Mouse (Mus musculus) layer of hippocampus, postnatal 36 days (tissue): Measurements from ENCODE around the gene Kcnn1. TPM values are rescaled to one million over a fixed set of nuclear protein-coding genes. Genes with fewer than 3 reads are reported as not detected.

Source experiments
- DNase-seq, 2 experiments: peaks; one replicate each; pipeline ENCODE4 v3.0.0; 2022
- total RNA-seq, 2 experiments: library from RNA; stranded (reverse); gene quantifications; 2 replicates each; pipeline ENCODE4 v1.2.3; 2021

The Kcnn1 gene
- total RNA-seq, 2 experiments from 2014 or later: 16.9 to 17.7 TPM

- DNase-seq: no peak
Observed at GRCm38 (mm10) chr8:70892896-70893655, 30.0 kb upstream of the Kcnn1 start.

GRCm38 (mm10) chr8:70892022-70892895 is 29.2 kb upstream of the Kcnn1 start, which contains the start of gene Slc5a5:
Gene Slc5a5, minus strand, starts transcription at chr8:70892757.
- no peak for DNase-seq

GRCm38 (mm10) chr8:70891356-70891755 is 28.3 kb upstream of the Kcnn1 start:
- DNase-seq: no peak

GRCm38 (mm10) chr8:70890656-70891055 is 27.6 kb upstream of the Kcnn1 start:
- DNase-seq: no peak

- no peak for DNase-seq
Observed at GRCm38 (mm10) chr8:70887669-70888068, 24.6 kb upstream of the Kcnn1 start.

- no peak for DNase-seq
Observed at GRCm38 (mm10) chr8:70885612-70886011, 22.6 kb upstream of the Kcnn1 start.

- DNase-seq: no peak
Observed at GRCm38 (mm10) chr8:70884683-70885082, 21.6 kb upstream of the Kcnn1 start.

- DNase-seq: no peak
Observed at GRCm38 (mm10) chr8:70884186-70884585, 21.1 kb upstream of the Kcnn1 start.

GRCm38 (mm10) chr8:70880546-70880945 is 17.5 kb upstream of the Kcnn1 start:
- DNase-seq: no peak

- no peak for DNase-seq
Observed at GRCm38 (mm10) chr8:70880126-70880525, 17.1 kb upstream of the Kcnn1 start.

- DNase-seq: no peak
Observed at GRCm38 (mm10) chr8:70879500-70879899, 16.4 kb upstream of the Kcnn1 start.

- no peak for DNase-seq
Observed at GRCm38 (mm10) chr8:70878178-70878577, 15.1 kb upstream of the Kcnn1 start.

GRCm38 (mm10) chr8:70876382-70876781 is 13.3 kb upstream of the Kcnn1 start:
- no peak for DNase-seq

GRCm38 (mm10) chr8:70874441-70874840 is 11.4 kb upstream of the Kcnn1 start:
- DNase-seq: no peak

GRCm38 (mm10) chr8:70873364-70873985 is 10.4 kb upstream of the Kcnn1 start, which contains the start of gene Ccdc124:
Gene Ccdc124, minus strand, starts transcription at chr8:70873935.
- peak; percentile 95 to 96 for DNase-seq

- no peak for DNase-seq
Observed at GRCm38 (mm10) chr8:70872643-70873363, 9.7 kb upstream of the Kcnn1 start.

GRCm38 (mm10) chr8:70871195-70871807 is 8.2 kb upstream of the Kcnn1 start:
- no peak for DNase-seq

GRCm38 (mm10) chr8:70869601-70870041 is 6.6 kb upstream of the Kcnn1 start:
- peak; percentile 66 to 71 for DNase-seq

- no peak for DNase-seq
Observed at GRCm38 (mm10) chr8:70869199-70869571, 6.1 kb upstream of the Kcnn1 start.

- DNase-seq: no peak
Observed at GRCm38 (mm10) chr8:70868559-70869198, 5.6 kb upstream of the Kcnn1 start.

- DNase-seq: no peak
Observed at GRCm38 (mm10) chr8:70866566-70866965, 3.5 kb upstream of the Kcnn1 start.
